Mouse (Mus musculus): ENCODE results near the gene Shq1.

GRCm38 (mm10) chr6:100705366-100705811 is 34.4 kb upstream of the Shq1 start:
- TF ChIP-seq CTCF (IDR thresholded peaks at IDR 0.05; ENCODE audit: borderline replicate concordance, insufficient read depth, low read length) (no peak), POLR2A (IDR thresholded peaks at IDR 0.05; ENCODE audit: low read depth, low read length) (no peak; the same call in 1 of the 2 replicates)
